Comparison of ENCODE assay signal across 8 mouse cellular contexts in the genomic region with DNA sequence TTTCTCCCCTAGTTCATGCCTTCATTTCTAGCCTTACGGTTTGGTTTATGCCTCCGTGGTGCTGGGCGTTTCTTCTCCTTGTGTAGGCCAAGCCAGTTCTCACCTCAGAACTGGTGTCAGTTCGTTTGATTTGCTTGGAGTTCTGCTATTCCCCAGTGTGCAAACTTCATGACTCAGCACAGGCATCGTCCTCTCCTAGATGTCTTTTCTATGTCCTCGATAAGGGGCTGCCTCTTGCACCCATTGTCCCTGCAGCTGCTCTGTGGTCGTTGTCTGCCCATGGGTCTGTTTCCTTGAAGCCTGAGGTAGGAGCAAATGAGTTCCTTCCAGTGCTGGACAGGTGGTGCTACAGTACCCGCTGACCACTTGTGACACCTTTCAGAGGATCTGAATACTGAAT. TPM values are rescaled to one million over a fixed set of nuclear protein-coding genes. Genes with fewer than 3 reads are reported as not detected.
DNase-seq lines count a peak whose midpoint lies in the region; ATAC-seq and TF ChIP-seq lines count a peak whose summit lies in the region.

No protein-coding gene starts in this region.

- ATAC-seq in intestine, embryonic 16.5 days: peak; percentile 1; the same call in 1 of the 2 replicates
- peak; percentile 5; the same call in 1 of the 2 replicates for ATAC-seq in midbrain, embryonic 16.5 days

- TF ChIP-seq CTCF in embryonic fibroblast, embryonic 13.5 days (IDR thresholded peaks at IDR 0.05; ENCODE audit: borderline replicate concordance, insufficient read depth, low read length): no peak

- no peaks in the 10 kb centered on the region for H3K36me3 ChIP-seq in intestine, embryonic 16.5 days (ENCODE audit: control insufficient read depth, insufficient read depth, low read length)
- H3K36me3 ChIP-seq in midbrain, embryonic 16.5 days (ENCODE audit: control insufficient read depth, insufficient read depth, low read length): peaks cover 8% of the 10 kb centered on the region; the same call in 1 of the 2 replicates

- TF ChIP-seq POLR2A in embryonic fibroblast, embryonic 13.5 days (IDR thresholded peaks at IDR 0.05; ENCODE audit: low read depth, low read length): no peak

- peak overlapping the region; percentile 92 for H3K4me3 ChIP-seq in embryonic fibroblast, embryonic 13.5 days (ENCODE audit: insufficient read depth, low read length)
- H3K4me3 ChIP-seq in intestine, embryonic 16.5 days (ENCODE audit: low read length): peak overlapping the region; percentile 81
- peak overlapping the region; percentile 68 for H3K4me3 ChIP-seq in midbrain, embryonic 16.5 days (ENCODE audit: low read depth, low read length)

- no peaks in the 10 kb centered on the region for H3K9me3 ChIP-seq in intestine, embryonic 16.5 days (ENCODE audit: control insufficient read depth, low read length)
- H3K9me3 ChIP-seq in midbrain, embryonic 16.5 days (replicated peaks; ENCODE audit: control insufficient read depth, low read length, poor library complexity, severe bottlenecking): no peaks in the 10 kb centered on the region

- peak; percentile 20 for DNase-seq in embryo, embryonic 9.5 days (ENCODE audit: extremely low spot score)
- DNase-seq in embryo, embryonic 10 days (ENCODE audit: low spot score): no peak
- peak; percentile 55 for DNase-seq in 3T3-L1 (ENCODE audit: low read depth, low spot score)
- no peak for DNase-seq in layer of hippocampus, adult 8-10 months (ENCODE audit: low spot score in 2 of 2)
- DNase-seq in thymus, postnatal 10 days (ENCODE audit: low spot score in 2 of 2): no peak

- no peaks in the 10 kb centered on the region for H3K27me3 ChIP-seq in intestine, embryonic 16.5 days (replicated peaks; ENCODE audit: control insufficient read depth, insufficient read depth, low read length)
- H3K27me3 ChIP-seq in midbrain, embryonic 16.5 days (ENCODE audit: control insufficient read depth, insufficient read depth, low read depth, low read length): no peaks in the 10 kb centered on the region

- 17% methylated on average over 8 of the region's 8 CpGs for WGBS in intestine, embryonic 16.5 days
- WGBS in midbrain, embryonic 16.5 days: 16% methylated on average over 8 of the region's 8 CpGs

- H3K9ac ChIP-seq in intestine, embryonic 16.5 days (ENCODE audit: low read depth, low read length): peak overlapping the region; percentile 88
- H3K9ac ChIP-seq in midbrain, embryonic 16.5 days (ENCODE audit: low read depth, low read length): peak overlapping the region; percentile 93

- peak overlapping the region; percentile 70 for H3K4me2 ChIP-seq in intestine, embryonic 16.5 days (ENCODE audit: low read depth, low read length)
- H3K4me2 ChIP-seq in midbrain, embryonic 16.5 days (ENCODE audit: low read length): peak overlapping the region; percentile 88

- H3K27ac ChIP-seq in embryonic fibroblast, embryonic 13.5 days (ENCODE audit: insufficient read depth, low read length): peak overlapping the region; percentile 71
- H3K27ac ChIP-seq in intestine, embryonic 16.5 days (ENCODE audit: low read length): peak overlapping the region; percentile 86; the same call in 1 of the 2 replicates
- peak overlapping the region; percentile 93 for H3K27ac ChIP-seq in midbrain, embryonic 16.5 days (ENCODE audit: low read length)

- H3K4me1 ChIP-seq in embryonic fibroblast, embryonic 13.5 days (ENCODE audit: control insufficient read depth, insufficient read depth, low read length): peaks cover 6% of the 10 kb centered on the region; the same call in 1 of the 2 replicates
- H3K4me1 ChIP-seq in intestine, embryonic 16.5 days (ENCODE audit: control insufficient read depth, insufficient read depth, low read length): peaks cover 3% of the 10 kb centered on the region; the same call in 1 of the 2 replicates
- H3K4me1 ChIP-seq in midbrain, embryonic 16.5 days (ENCODE audit: control insufficient read depth, insufficient read depth, low read length): peaks cover 14% of the 10 kb centered on the region

RNA-seq across cellular contexts. Expression of a gene that starts 0.8 kb away (rescaled TPM):
- polyA plus RNA-seq in embryonic fibroblast, embryonic 13.5 days (2011; ENCODE audit: insufficient read length, low read depth, missing spikeins): 25.5 and 31.0 TPM in 2 replicates
- polyA plus RNA-seq in intestine, embryonic 16.5 days (2015; fragmentation: Nextera tagmentation; extraction: Ambion mirVana): 33.0 and 35.2 TPM in 2 replicates
- 19.3 and 21.0 TPM in 2 replicates for polyA plus RNA-seq in midbrain, embryonic 16.5 days (2015; fragmentation: Nextera tagmentation; extraction: Ambion mirVana)
- 10 to 100 TPM; 35.3 to 41.0 (median 38.2) TPM for total RNA-seq in layer of hippocampus, adult 8-10 months (2022)

RNA-seq across cellular contexts. Expression of a gene that starts 41.3 kb away (rescaled TPM):
- polyA plus RNA-seq in embryonic fibroblast, embryonic 13.5 days (2011; ENCODE audit: insufficient read length, low read depth, missing spikeins): 6.2 and 9.6 TPM in 2 replicates
- polyA plus RNA-seq in intestine, embryonic 16.5 days (2015; fragmentation: Nextera tagmentation; extraction: Ambion mirVana): 9.4 and 10.3 TPM in 2 replicates
- 1.2 and 1.6 TPM in 2 replicates for polyA plus RNA-seq in midbrain, embryonic 16.5 days (2015; fragmentation: Nextera tagmentation; extraction: Ambion mirVana)
- under 1 TPM in 3 of 4 experiments, not detected in 1; 0.10 to 0.24 (median 0.16) TPM for total RNA-seq in layer of hippocampus, adult 8-10 months (2022)

RNA-seq across cellular contexts. Expression of a gene that starts 41.4 kb away (rescaled TPM):
- 51.5 and 62.1 TPM in 2 replicates for polyA plus RNA-seq in embryonic fibroblast, embryonic 13.5 days (2011; ENCODE audit: insufficient read length, low read depth, missing spikeins)
- polyA plus RNA-seq in intestine, embryonic 16.5 days (2015; fragmentation: Nextera tagmentation; extraction: Ambion mirVana): 72.3 and 78.8 TPM in 2 replicates
- polyA plus RNA-seq in midbrain, embryonic 16.5 days (2015; fragmentation: Nextera tagmentation; extraction: Ambion mirVana): 78.0 and 79.8 TPM in 2 replicates
- total RNA-seq in layer of hippocampus, adult 8-10 months (2022): 10 to 100 TPM; 26.5 to 30.1 (median 29.1) TPM

Comparison
In these comparisons a context has a peak if more than half of its experiments do, and no peak if none do; other contexts are left out.
1. DNase-seq: peak in embryo, embryonic 9.5 days (single experiment) and 3T3-L1 (single experiment); none in embryo, embryonic 10 days (single experiment), layer of hippocampus, adult 8-10 months (0 of 2) and thymus, postnatal 10 days (0 of 2).
2. Peak in every context shown above with its lines, with median percentiles within 50 percentile points of each other: H3K27ac ChIP-seq and H3K4me3 ChIP-seq.